Mouse (Mus musculus) MEL (cell line): Measurements from ENCODE around the gene Haus6. TPM values are rescaled to one million over a fixed set of nuclear protein-coding genes. Genes with fewer than 3 reads are reported as not detected.
"Not testable (repeated sequence)": the region's sequence is repeated elsewhere in the genome, so short reads cannot be mapped to it uniquely, and the experiment has no call there.

Source experiments
- DNase-seq: peaks from one replicate; pipeline ENCODE4 v3.0.0; 2011; ENCODE audit warnings: low read depth, low spot score
- H3K27ac ChIP-seq: 2 replicates; pipeline ENCODE4 v1.5.1; 2012; ENCODE audit warnings: low read depth, mild to moderate bottlenecking, control low read depth, low read length, moderate library complexity; ENCODE audit not compliant: control insufficient read depth
- H3K27me3 ChIP-seq, 2 experiments: fragments of 150-350 bp in 1 of 2; sonication (generic) in 1 of 2; 2 replicates each; pipeline ENCODE4 v1.6.1; 2012; ENCODE audit warnings: low read length in 2 of 2, mild to moderate bottlenecking in 2 of 2, improper control_type of control experiment in 1 of 2, moderate library complexity in 1 of 2; ENCODE audit not compliant: insufficient read depth in 2 of 2, control insufficient read depth in 1 of 2
- H3K36me3 ChIP-seq, 2 experiments: 2 replicates each; pipeline ENCODE4 v1.6.1; 2012 to 2014; ENCODE audit warnings: low read length in 2 of 2, improper control_type of control experiment in 1 of 2, inconsistent platforms in 1 of 2, mild to moderate bottlenecking in 1 of 2; ENCODE audit not compliant: insufficient read depth in 2 of 2, control insufficient read depth in 1 of 2
- H3K4me1 ChIP-seq, 2 experiments: fragments of 150-350 bp in 1 of 2; sonication (generic) in 1 of 2; 2 replicates each; pipeline ENCODE4 v1.6.1; 2012; ENCODE audit warnings: low read length in 2 of 2, improper control_type of control experiment in 1 of 2, mild to moderate bottlenecking in 1 of 2; ENCODE audit not compliant: insufficient read depth in 2 of 2, control insufficient read depth in 1 of 2
- H3K4me3 ChIP-seq, 2 experiments: fragments of 150-350 bp in 1 of 2; sonication (generic) in 1 of 2; 2 replicates each; pipeline ENCODE4 v1.5.1; 2012; ENCODE audit warnings: low read depth in 2 of 2, low read length in 2 of 2, mild to moderate bottlenecking in 2 of 2, moderate library complexity in 2 of 2, control low read depth in 1 of 2, improper control_type of control experiment in 1 of 2; ENCODE audit not compliant: control insufficient read depth in 1 of 2, insufficient read depth in 1 of 2
- H3K79me2 ChIP-seq: 2 replicates; pipeline ENCODE4 v1.6.1; 2012; ENCODE audit warnings: mild to moderate bottlenecking, low read length, moderate library complexity; ENCODE audit not compliant: control insufficient read depth, poor library complexity, insufficient read depth
- H3K9ac ChIP-seq: 2 replicates; pipeline ENCODE4 v1.6.1; 2012; ENCODE audit warnings: low read depth, mild to moderate bottlenecking, control low read depth, low read length, moderate library complexity; ENCODE audit not compliant: control insufficient read depth, poor library complexity, severe bottlenecking
- H3K9me3 ChIP-seq: fragments of 150-350 bp; sonication (generic); replicated peaks from 2 replicates; pipeline ENCODE4 v1.6.1; 2012; ENCODE audit warnings: mild to moderate bottlenecking, low read length, improper control_type of control experiment, moderate library complexity; ENCODE audit not compliant: insufficient read depth
- BHLHE40 ChIP-seq: IDR thresholded peaks from 2 replicates; pipeline ENCODE4 v1.6.1; 2012; ENCODE audit warnings: low read depth, mild to moderate bottlenecking, inconsistent platforms, low read length, improper control_type of control experiment, borderline replicate concordance
- CHD1 ChIP-seq: IDR thresholded peaks from 2 replicates; pipeline ENCODE4 v1.6.1; 2012; ENCODE audit warnings: low read depth, mild to moderate bottlenecking, inconsistent platforms, low read length, improper control_type of control experiment
- CTCF ChIP-seq, 3 experiments: IDR thresholded peaks in 2 of 3; conservative IDR thresholded peaks in 1 of 3; 2 replicates each; pipeline ENCODE4 v1.5.1; 2011 to 2012; ENCODE audit warnings: low read length in 3 of 3, low read depth in 2 of 3, mild to moderate bottlenecking in 2 of 3, improper control_type of control experiment in 1 of 3, inconsistent platforms in 1 of 3, mixed read lengths in 1 of 3, moderate library complexity in 1 of 3; ENCODE audit not compliant: control insufficient read depth in 1 of 3, insufficient read depth in 1 of 3, poor library complexity in 1 of 3, severe bottlenecking in 1 of 3
- EP300 ChIP-seq, 2 experiments: IDR thresholded peaks; 2 replicates each; pipeline ENCODE4 v1.6.1; 2011; ENCODE audit warnings: improper control_type of control experiment in 2 of 2, low read length in 2 of 2, low read depth in 1 of 2, mild to moderate bottlenecking in 1 of 2
- ETS1 ChIP-seq: IDR thresholded peaks from 2 replicates; pipeline ENCODE4 v1.6.1; 2012; ENCODE audit warnings: low read depth, mild to moderate bottlenecking, inconsistent platforms, low read length, improper control_type of control experiment, moderate library complexity
- GABPA ChIP-seq: IDR thresholded peaks from 2 replicates; pipeline ENCODE4 v1.6.1; 2012; ENCODE audit warnings: low read depth, mild to moderate bottlenecking, inconsistent platforms, low read length, improper control_type of control experiment, moderate library complexity
- MAX ChIP-seq: IDR thresholded peaks from 2 replicates; pipeline ENCODE4 v1.6.1; 2011; ENCODE audit warnings: low read length, improper control_type of control experiment
- MYC ChIP-seq: IDR thresholded peaks from 2 replicates; pipeline ENCODE4 v1.6.1; 2011; ENCODE audit warnings: low read depth, mild to moderate bottlenecking, low read length, improper control_type of control experiment, moderate library complexity
- NRF1 ChIP-seq: IDR thresholded peaks from 2 replicates; pipeline ENCODE4 v1.6.1; 2014; ENCODE audit warnings: low read depth, mild to moderate bottlenecking, inconsistent platforms, low read length, improper control_type of control experiment, moderate library complexity; ENCODE audit not compliant: poor library complexity, insufficient read depth, severe bottlenecking
- RAD21 ChIP-seq: IDR thresholded peaks from 2 replicates; pipeline ENCODE4 v1.6.1; 2011; ENCODE audit warnings: mild to moderate bottlenecking, low read depth, low read length, improper control_type of control experiment
- SIN3A ChIP-seq: IDR thresholded peaks from 2 replicates; pipeline ENCODE4 v1.6.1; 2012; ENCODE audit warnings: low read length, improper control_type of control experiment, inconsistent platforms
- SMC3 ChIP-seq: IDR thresholded peaks from 2 replicates; pipeline ENCODE4 v1.6.1; 2011; ENCODE audit warnings: low read depth, low read length, improper control_type of control experiment
- UBTF ChIP-seq: IDR thresholded peaks from 2 replicates; pipeline ENCODE4 v1.6.1; 2012; ENCODE audit warnings: low read depth, mild to moderate bottlenecking, inconsistent platforms, low read length, improper control_type of control experiment, moderate library complexity, borderline replicate concordance; ENCODE audit not compliant: insufficient read depth
- ZC3H11A ChIP-seq: IDR thresholded peaks from 2 replicates; pipeline ENCODE4 v1.6.1; 2012; ENCODE audit warnings: low read depth, mild to moderate bottlenecking, inconsistent platforms, low read length, improper control_type of control experiment
- ZKSCAN1 ChIP-seq: IDR thresholded peaks from 2 replicates; pipeline ENCODE4 v1.6.1; 2012; ENCODE audit warnings: low read depth, mild to moderate bottlenecking, inconsistent platforms, low read length, improper control_type of control experiment, moderate library complexity
- polyA plus RNA-seq, 2 experiments: library from polyadenylated mRNA; stranded (reverse) in 1 of 2; unstranded in 1 of 2; fragments of >175 nt in 1 of 2; fragments of >200 nt in 1 of 2; gene quantifications; 2 replicates each; pipeline versions ENCODE4 v1.2.1 to v1.2.4; 2012; ENCODE audit warnings: low replicate concordance in 2 of 2, low read depth in 1 of 2; ENCODE audit not compliant: insufficient read length in 2 of 2, insufficient read depth in 1 of 2, missing spikeins in 1 of 2
- total RNA-seq: library from RNA; depleted of rRNA; stranded (reverse); fragments of 300-350 nt; gene quantifications from 2 replicates; pipeline ENCODE4 v1.2.3, GENCODE M21; 2012

Gene Haus6
- total and polyA plus RNA-seq, 3 experiments: 22.1 to 41.3 TPM; not detected in 1

DNA sequence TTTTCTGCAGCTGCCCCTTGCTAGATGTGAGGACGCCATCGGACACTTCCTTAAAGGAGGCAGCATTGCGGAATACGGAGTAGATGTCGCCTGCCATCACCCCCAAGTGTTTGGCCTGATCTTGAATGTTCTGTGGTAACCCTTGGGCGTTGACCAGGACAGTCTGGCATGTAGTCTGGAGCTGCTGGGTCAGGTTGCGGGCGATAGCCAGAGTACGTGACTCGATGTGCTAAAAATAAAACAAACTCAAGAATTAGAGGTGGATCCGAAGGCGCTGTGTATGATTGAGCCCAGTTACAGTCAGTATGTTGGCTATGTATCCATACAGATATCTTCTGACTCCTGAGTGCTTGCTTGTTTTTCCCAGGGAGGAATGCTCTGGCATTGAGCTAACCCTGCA lies 45.3 kb upstream of the Haus6 start:
- no peak overlapping the region for H3K27ac ChIP-seq
- H3K4me1 ChIP-seq: no peaks in the 10 kb centered on the region
- no peaks in the 10 kb centered on the region for H3K27me3 ChIP-seq
- H3K4me3 ChIP-seq: no peak overlapping the region
- no peak overlapping the region for H3K9ac ChIP-seq
- no peaks in the 10 kb centered on the region for H3K79me2 ChIP-seq
- no peaks in the 10 kb centered on the region for H3K9me3 ChIP-seq
- TF ChIP-seq CHD1 (no peak), ZKSCAN1 (no peak), ETS1 (no peak), GABPA (no peak), SMC3 (no peak), SIN3A (no peak), BHLHE40 (no peak), EP300 (IDR thresholded peaks at IDR 0.05; ENCODE audit: low read depth in 1 of 2, low read length in 2 of 2) (no peak), CTCF (IDR thresholded peaks at IDR 0.05 in 2 of 3, conservative IDR thresholded peaks at IDR 0.05 in 1 of 3; ENCODE audit: control insufficient read depth in 1 of 3, insufficient read depth in 1 of 3, low read depth in 2 of 3, low read length in 3 of 3, poor library complexity in 1 of 3, severe bottlenecking in 1 of 3) (no peak), NRF1 (no peak), MAX (no peak), MYC (no peak)
- DNase-seq: no peak
- peaks cover 0 to 5% of the 10 kb centered on the region in 2 experiments; a peak in 1 of 4 replicates for H3K36me3 ChIP-seq

- not testable (repeated sequence) for H3K4me1 ChIP-seq, H3K27ac ChIP-seq, H3K27me3 ChIP-seq, H3K79me2 ChIP-seq, H3K36me3 ChIP-seq, DNase-seq, H3K4me3 ChIP-seq, H3K9ac ChIP-seq, H3K9me3 ChIP-seq
Measured at GRCm38 (mm10) chr4:86656410-86656809, 44.6 kb upstream of the Haus6 start.

GRCm38 (mm10) chr4:86651686-86652384 lies 40.0 kb upstream of the Haus6 start:
- Histone ChIP-seq H3K4me3 (no peak overlapping the region), H3K27me3 (no peaks in the 10 kb centered on the region), H3K4me1 (no peaks in the 10 kb centered on the region), H3K27ac (no peak overlapping the region), H3K36me3 (no peaks in the 10 kb centered on the region), H3K79me2 (no peaks in the 10 kb centered on the region), H3K9me3 (no peaks in the 10 kb centered on the region), H3K9ac (no peak overlapping the region)
- TF ChIP-seq UBTF: no peak
- TF ChIP-seq ZC3H11A: peak; percentile 71
- peak; percentile 71 for TF ChIP-seq RAD21
- TF ChIP-seq ZKSCAN1: peak; percentile 86
- TF ChIP-seq CTCF (IDR thresholded peaks at IDR 0.05 in 2 of 3, conservative IDR thresholded peaks at IDR 0.05 in 1 of 3; ENCODE audit: control insufficient read depth in 1 of 3, insufficient read depth in 1 of 3, low read depth in 2 of 3, low read length in 3 of 3, poor library complexity in 1 of 3, severe bottlenecking in 1 of 3): peak; percentile 51 to 73 (median 68)
- TF ChIP-seq SMC3: peak; percentile 75
- DNase-seq: peak; percentile 38

DNA sequence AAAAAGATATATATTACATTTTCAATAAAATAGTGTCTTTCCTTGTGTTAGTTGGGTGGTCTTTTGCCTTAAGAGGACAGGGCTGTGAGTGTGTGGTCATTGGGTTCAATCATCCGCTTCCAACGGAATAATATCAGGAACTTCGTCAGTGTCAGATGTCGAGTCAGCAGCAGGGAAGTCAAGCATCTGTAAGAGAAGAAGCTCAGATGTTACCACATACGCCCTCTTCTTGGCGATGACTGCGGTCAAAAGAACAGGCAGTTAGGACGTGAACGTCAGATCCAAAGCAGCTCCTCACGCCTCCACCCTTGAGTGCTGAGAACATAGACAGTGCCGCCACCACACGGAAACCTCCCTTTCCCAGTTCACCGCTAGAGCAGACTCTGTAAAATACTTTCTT lies 36.5 kb upstream of the Haus6 start:
- H3K4me1 ChIP-seq, H3K9me3 ChIP-seq, DNase-seq, H3K36me3 ChIP-seq, H3K4me3 ChIP-seq, H3K79me2 ChIP-seq, H3K27me3 ChIP-seq, H3K27ac ChIP-seq, H3K9ac ChIP-seq: not testable (repeated sequence)
